Mouse (Mus musculus) midbrain, embryonic 10.5 days (tissue): ENCODE measurements around the gene Iqsec1. TPM values are rescaled to one million over a fixed set of nuclear protein-coding genes. Genes with fewer than 3 reads are reported as not detected.

ENCODE experiments used
- DNase-seq: peaks from one replicate; pipeline ENCODE4 v3.0.0-alpha.2; 2017; ENCODE audit warnings: low spot score
- H3K27ac ChIP-seq: fragments of 300-500 bp; sonication (generic); replicated peaks from 2 replicates; pipeline ENCODE4 v1.5.1; 2016; ENCODE audit warnings: mild to moderate bottlenecking
- H3K27me3 ChIP-seq: fragments of 300-500 bp; sonication (generic); 2 replicates; pipeline ENCODE4 v1.6.1; 2016; ENCODE audit warnings: low read depth, mild to moderate bottlenecking; ENCODE audit not compliant: poor library complexity, severe bottlenecking
- H3K36me3 ChIP-seq: fragments of 300-500 bp; sonication (generic); 2 replicates; pipeline ENCODE4 v1.6.1; 2016; ENCODE audit warnings: mild to moderate bottlenecking, moderate library complexity
- H3K4me1 ChIP-seq: fragments of 300-500 bp; sonication (generic); 2 replicates; pipeline ENCODE4 v1.6.1; 2016
- H3K4me3 ChIP-seq: fragments of 300-500 bp; sonication (generic); 2 replicates; pipeline ENCODE4 v1.5.1; 2016; ENCODE audit warnings: mild to moderate bottlenecking, moderate library complexity
- H3K9me3 ChIP-seq: fragments of 300-500 bp; sonication (generic); replicated peaks from 2 replicates; pipeline ENCODE4 v1.6.1; 2016; ENCODE audit warnings: mild to moderate bottlenecking
- WGBS: fragments of 180-500 bp; shearing (Covaris S2); methylation state at CpG from one replicate; pipeline ENCODE4 v1.1.7; 2016; 5-methylcytosine and 5-hydroxymethylcytosine counted together
- polyA plus RNA-seq: library from polyadenylated mRNA; unstranded; fragments of >200 nt; fragmentation: Nextera tagmentation; extraction: Ambion mirVana; gene quantifications from 2 replicates; pipeline ENCODE4 v1.2.1, GENCODE M21; 2016

Gene Iqsec1
- polyA plus RNA-seq, 1 experiment from 2014 or later: 9.3 TPM

GRCm38 (mm10) chr6:90805101-90805500 lies 183.4 kb downstream of the Iqsec1 start:
- peaks cover 13% of the 10 kb centered on the region for H3K27me3 ChIP-seq
- DNase-seq: no peak
- peaks cover 42% of the 10 kb centered on the region for H3K4me1 ChIP-seq
- WGBS: 89% methylated on average over 2 of the region's 2 CpGs
- no peak overlapping the region for H3K4me3 ChIP-seq
- H3K36me3 ChIP-seq: no peaks in the 10 kb centered on the region
- H3K27ac ChIP-seq: no peak overlapping the region
- H3K9me3 ChIP-seq: no peaks in the 10 kb centered on the region

- Histone ChIP-seq H3K27ac (no peak overlapping the region), H3K9me3 (no peaks in the 10 kb centered on the region), H3K4me1 (peaks cover 37% of the 10 kb centered on the region), H3K27me3 (peaks cover 13% of the 10 kb centered on the region), H3K4me3 (no peak overlapping the region), H3K36me3 (no peaks in the 10 kb centered on the region)
- no peak for DNase-seq
Measured at GRCm38 (mm10) chr6:90804646-90805045, 183.8 kb downstream of the Iqsec1 start.

- WGBS: 86% methylated on average over 8 of the region's 8 CpGs
- H3K4me3 ChIP-seq: no peak overlapping the region
Measured at GRCm38 (mm10) chr6:90802604-90803003, 185.9 kb downstream of the Iqsec1 start.

GRCm38 (mm10) chr6:90802058-90802457 lies 186.4 kb downstream of the Iqsec1 start:
- Histone ChIP-seq H3K4me1 (peaks cover 12% of the 10 kb centered on the region), H3K4me3 (no peak overlapping the region), H3K9me3 (no peaks in the 10 kb centered on the region), H3K27ac (no peak overlapping the region), H3K36me3 (no peaks in the 10 kb centered on the region), H3K27me3 (no peaks in the 10 kb centered on the region)
- no peak for DNase-seq
- 79% methylated on average over 3 of the region's 3 CpGs for WGBS

More at GRCm38 (mm10) chr6:90802604-90803003, 185.9 kb downstream of the Iqsec1 start:
- no peak for DNase-seq
- Histone ChIP-seq H3K4me1 (peaks cover 17% of the 10 kb centered on the region), H3K9me3 (no peaks in the 10 kb centered on the region), H3K27me3 (no peaks in the 10 kb centered on the region), H3K36me3 (no peaks in the 10 kb centered on the region), H3K27ac (no peak overlapping the region)

GRCm38 (mm10) chr6:90800825-90801224 lies 187.7 kb downstream of the Iqsec1 start:
- Histone ChIP-seq H3K4me1 (no peaks in the 10 kb centered on the region; the same call in 1 of the 2 replicates), H3K36me3 (no peaks in the 10 kb centered on the region), H3K9me3 (no peaks in the 10 kb centered on the region), H3K4me3 (no peak overlapping the region), H3K27ac (no peak overlapping the region), H3K27me3 (no peaks in the 10 kb centered on the region)
- DNase-seq: no peak
- WGBS: 82% methylated on average over 2 of the region's 2 CpGs

GRCm38 (mm10) chr6:90799116-90799515 lies 189.4 kb downstream of the Iqsec1 start:
- 96% methylated on average over 1 of the region's 1 CpGs for WGBS
- no peaks in the 10 kb centered on the region for H3K4me1 ChIP-seq
- H3K27ac ChIP-seq: no peak overlapping the region
- no peaks in the 10 kb centered on the region for H3K36me3 ChIP-seq
- 0 out of 2 replicates have a peak, but pooled peaks cover 5% of the 10 kb centered on the region for H3K27me3 ChIP-seq
- DNase-seq: no peak
- H3K9me3 ChIP-seq: no peaks in the 10 kb centered on the region
- no peak overlapping the region for H3K4me3 ChIP-seq

GRCm38 (mm10) chr6:90798201-90798600 lies 190.3 kb downstream of the Iqsec1 start:
- no peak overlapping the region for H3K4me3 ChIP-seq
- no peaks in the 10 kb centered on the region for H3K4me1 ChIP-seq
- DNase-seq: no peak
- peaks cover 12% of the 10 kb centered on the region for H3K27me3 ChIP-seq
- H3K36me3 ChIP-seq: no peaks in the 10 kb centered on the region
- H3K27ac ChIP-seq: no peak overlapping the region
- H3K9me3 ChIP-seq: no peaks in the 10 kb centered on the region

GRCm38 (mm10) chr6:90796902-90797596 lies 191.4 kb downstream of the Iqsec1 start:
- no peaks in the 10 kb centered on the region for H3K36me3 ChIP-seq
- peaks cover 24% of the 10 kb centered on the region for H3K27me3 ChIP-seq
- H3K4me3 ChIP-seq: no peak overlapping the region
- 92% methylated on average over 2 of the region's 2 CpGs for WGBS
- no peaks in the 10 kb centered on the region; the same call in 1 of the 2 replicates for H3K4me1 ChIP-seq
- DNase-seq: no peak
- H3K9me3 ChIP-seq: no peaks in the 10 kb centered on the region
- H3K27ac ChIP-seq: no peak overlapping the region

GRCm38 (mm10) chr6:90790901-90791300 lies 197.6 kb downstream of the Iqsec1 start:
- H3K9me3 ChIP-seq: no peaks in the 10 kb centered on the region
- H3K4me1 ChIP-seq: peaks cover 55% of the 10 kb centered on the region
- no peaks in the 10 kb centered on the region for H3K36me3 ChIP-seq
- peaks cover 63% of the 10 kb centered on the region for H3K27me3 ChIP-seq
- DNase-seq: no peak
- H3K4me3 ChIP-seq: no peak overlapping the region
- no peak overlapping the region for H3K27ac ChIP-seq

- Histone ChIP-seq H3K9me3 (no peaks in the 10 kb centered on the region), H3K4me3 (no peak overlapping the region), H3K27me3 (peaks cover 69% of the 10 kb centered on the region), H3K4me1 (peaks cover 62% of the 10 kb centered on the region), H3K27ac (no peak overlapping the region), H3K36me3 (no peaks in the 10 kb centered on the region)
- peak; percentile 50 for DNase-seq
- 34% methylated on average over 5 of the region's 5 CpGs for WGBS
Measured at GRCm38 (mm10) chr6:90789520-90789919, 199.0 kb downstream of the Iqsec1 start.

GRCm38 (mm10) chr6:90787587-90787986 lies 200.9 kb downstream of the Iqsec1 start:
- Histone ChIP-seq H3K4me3 (no peak overlapping the region), H3K4me1 (peaks cover 81% of the 10 kb centered on the region), H3K36me3 (no peaks in the 10 kb centered on the region), H3K27ac (peak overlapping the region; percentile 80; the same call in 1 of the 2 replicates), H3K27me3 (peaks cover 67% of the 10 kb centered on the region), H3K9me3 (no peaks in the 10 kb centered on the region)
- no peak for DNase-seq
- 91% methylated on average over 3 of the region's 3 CpGs for WGBS

- Histone ChIP-seq H3K36me3 (no peaks in the 10 kb centered on the region), H3K27me3 (peaks cover 62% of the 10 kb centered on the region), H3K9me3 (no peaks in the 10 kb centered on the region), H3K4me1 (peaks cover 87% of the 10 kb centered on the region), H3K27ac (peak overlapping the region; percentile 80), H3K4me3 (peak overlapping the region; percentile 20; the same call in 1 of the 2 replicates)
- no peak for DNase-seq
- 59% methylated on average over 6 of the region's 6 CpGs for WGBS
Measured at GRCm38 (mm10) chr6:90787036-90787435, 201.4 kb downstream of the Iqsec1 start.

GRCm38 (mm10) chr6:90786589-90786988 lies 201.9 kb downstream of the Iqsec1 start:
- H3K27ac ChIP-seq: peak overlapping the region; percentile 80
- peaks cover 57% of the 10 kb centered on the region for H3K27me3 ChIP-seq
- peak; percentile 54 for DNase-seq
- peaks cover 91% of the 10 kb centered on the region for H3K4me1 ChIP-seq
- H3K4me3 ChIP-seq: peak overlapping the region; percentile 20
- H3K36me3 ChIP-seq: no peaks in the 10 kb centered on the region
- 18% methylated on average over 3 of the region's 3 CpGs for WGBS
- no peaks in the 10 kb centered on the region for H3K9me3 ChIP-seq
